Mouse (Mus musculus) lung, postnatal 0 days (tissue): ENCODE data around the gene Ctdsp2.

ENCODE experiments used
- CTCF ChIP-seq: IDR thresholded peaks from 2 replicates; pipeline ENCODE4 v1.5.1; 2016; ENCODE audit warnings: antibody characterized with exemption, mild to moderate bottlenecking
- EP300 ChIP-seq: IDR thresholded peaks from 2 replicates; pipeline ENCODE4 v1.6.1; 2016; ENCODE audit warnings: antibody characterized with exemption, mild to moderate bottlenecking, control low read depth

DNA sequence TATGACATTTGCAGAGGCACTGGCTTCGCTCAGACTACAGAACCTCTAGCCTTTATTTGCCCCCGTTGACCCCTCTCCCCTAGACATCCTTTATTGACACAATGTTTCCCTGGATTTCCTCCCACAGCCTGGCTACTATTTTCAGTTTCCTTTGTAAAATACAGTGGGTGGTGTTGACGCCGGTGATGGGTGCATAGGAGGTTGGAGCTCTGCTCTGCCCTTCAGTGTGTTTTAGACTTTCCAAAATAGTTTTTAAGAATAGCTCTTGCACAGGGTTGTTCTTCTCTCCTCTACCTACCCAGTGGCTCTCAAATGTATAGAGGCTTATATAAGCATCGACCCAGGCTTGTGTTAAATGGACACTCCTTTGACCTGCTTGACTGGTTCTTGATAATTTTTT, 28.7 kb upstream of the Ctdsp2 start:
- TF ChIP-seq CTCF (no peak), EP300 (no peak)
